Mouse (Mus musculus) cerebellum, adult 2 months (tissue): ENCODE measurements around the gene Fhl2.

Source experiments
- CTCF ChIP-seq: fragments of 200-500 bp; IDR thresholded peaks from 2 replicates; pipeline ENCODE4 v1.5.1; 2011; ENCODE audit warnings: low read depth, mild to moderate bottlenecking, control low read depth, low read length, moderate library complexity, borderline replicate concordance; ENCODE audit not compliant: insufficient read depth
- POLR2A ChIP-seq: fragments of 200-500 bp; IDR thresholded peaks from 2 replicates; pipeline ENCODE4 v1.6.1; 2011; ENCODE audit warnings: low read length, control low read depth, borderline replicate concordance; ENCODE audit not compliant: insufficient read depth

GRCm38 (mm10) chr1:43154491-43154890 lies 42.3 kb downstream of the Fhl2 start:
- TF ChIP-seq POLR2A (no peak), CTCF (no peak)
